Mouse (Mus musculus) neural tube, embryonic 11.5 days (tissue): Measurements from ENCODE around the gene Smagp. TPM values are rescaled to one million over a fixed set of nuclear protein-coding genes. Genes with fewer than 3 reads are reported as not detected.

ENCODE experiments used
- ATAC-seq: fragments of 200-750 bp; cut with Nextera tagmentation; 2 replicates; pipeline ENCODE4 v1.8.0; 2017; ENCODE audit warnings: moderate number of reproducible peaks, mild to moderate bottlenecking, moderate TSS enrichment, moderate library complexity; ENCODE audit not compliant: insufficient read depth, low FRiP score, low TSS enrichment
- DNase-seq: peaks from one replicate; pipeline ENCODE4 v3.0.0-alpha.2; 2015; ENCODE audit warnings: low spot score
- H3K27ac ChIP-seq: fragments of 300-500 bp; sonication (generic); 2 replicates; pipeline ENCODE4 v1.5.1; 2014; ENCODE audit warnings: low read depth, mild to moderate bottlenecking, low read length
- H3K27me3 ChIP-seq: fragments of 300-500 bp; sonication (generic); 2 replicates; pipeline ENCODE4 v1.6.1; 2014; ENCODE audit warnings: mild to moderate bottlenecking, low read length, mixed read lengths; ENCODE audit not compliant: control insufficient read depth, insufficient read depth
- H3K36me3 ChIP-seq: fragments of 300-500 bp; sonication (generic); 2 replicates; pipeline ENCODE4 v1.6.1; 2014; ENCODE audit warnings: mild to moderate bottlenecking, low read length, moderate library complexity, mixed read lengths; ENCODE audit not compliant: control insufficient read depth, insufficient read depth
- H3K4me1 ChIP-seq: fragments of 300-500 bp; sonication (generic); 2 replicates; pipeline ENCODE4 v1.6.1; 2014; ENCODE audit warnings: low read length, mixed read lengths; ENCODE audit not compliant: control insufficient read depth, insufficient read depth
- H3K4me2 ChIP-seq: fragments of 300-500 bp; sonication (generic); 2 replicates; pipeline ENCODE4 v1.6.1; 2014; ENCODE audit warnings: low read depth, mild to moderate bottlenecking, moderate library complexity
- H3K4me3 ChIP-seq: fragments of 300-500 bp; sonication (generic); 2 replicates; pipeline ENCODE4 v1.5.1; 2014; ENCODE audit warnings: low read depth, low read length
- H3K9ac ChIP-seq: fragments of 300-500 bp; sonication (generic); 2 replicates; pipeline ENCODE4 v1.6.1; 2014; ENCODE audit warnings: mild to moderate bottlenecking, low read length
- H3K9me3 ChIP-seq: fragments of 300-500 bp; sonication (generic); 2 replicates; pipeline ENCODE4 v1.6.1; 2016; ENCODE audit warnings: low read length; ENCODE audit not compliant: control insufficient read depth
- WGBS: fragments of 180-500 bp; shearing (Covaris S2); extraction: QIAGEN DNeasy Blood & Tissue Kit; methylation state at CpG from one replicate; pipeline ENCODE4 v1.1.7; 2014; 5-methylcytosine and 5-hydroxymethylcytosine counted together
- polyA plus RNA-seq: library from polyadenylated mRNA; unstranded; fragments of >200 nt; fragmentation: Nextera tagmentation; extraction: Ambion mirVana; gene quantifications from 2 replicates; pipeline ENCODE4 v1.2.1, GENCODE M21; 2014

The Smagp gene
- polyA plus RNA-seq, 1 experiment from 2014 or later = 3.8 TPM

- DNase-seq (no peak), ATAC-seq (no peak)
- 83% methylated on average over 12 of the region's 12 CpGs for WGBS
- H3K36me3 ChIP-seq = no peaks in the 10 kb centered on the region
- no peaks in the 10 kb centered on the region for H3K27me3 ChIP-seq
- H3K4me1 ChIP-seq = no peaks in the 10 kb centered on the region
- no peak overlapping the region for H3K9ac ChIP-seq
- no peak overlapping the region for H3K4me2 ChIP-seq
- H3K27ac ChIP-seq = no peak overlapping the region
- no peak overlapping the region for H3K4me3 ChIP-seq
- no peaks in the 10 kb centered on the region for H3K9me3 ChIP-seq
These were observed 41.8 kb upstream of the Smagp start for GRCm38 (mm10) chr15:100678581-100678980.

GRCm38 (mm10) chr15:100677675-100678074 lies 40.9 kb upstream of the Smagp start:
- Histone ChIP-seq H3K27ac (no peak overlapping the region), H3K9me3 (no peaks in the 10 kb centered on the region), H3K4me3 (no peak overlapping the region), H3K36me3 (no peaks in the 10 kb centered on the region), H3K27me3 (no peaks in the 10 kb centered on the region), H3K4me1 (no peaks in the 10 kb centered on the region), H3K9ac (no peak overlapping the region), H3K4me2 (no peak overlapping the region)
- no peak for DNase-seq
- no peak for ATAC-seq
- WGBS = 89% methylated on average over 8 of the region's 8 CpGs

GRCm38 (mm10) chr15:100676521-100676920 lies 39.8 kb upstream of the Smagp start:
- no peaks in the 10 kb centered on the region for H3K27me3 ChIP-seq
- H3K4me2 ChIP-seq = no peak overlapping the region
- H3K9ac ChIP-seq = no peak overlapping the region
- no peaks in the 10 kb centered on the region for H3K9me3 ChIP-seq
- DNase-seq (no peak), ATAC-seq (no peak)
- 83% methylated on average over 1 of the region's 1 CpGs for WGBS
- no peaks in the 10 kb centered on the region for H3K4me1 ChIP-seq
- H3K27ac ChIP-seq = no peak overlapping the region
- no peak overlapping the region for H3K4me3 ChIP-seq
- no peaks in the 10 kb centered on the region for H3K36me3 ChIP-seq

- Histone ChIP-seq H3K4me1 (no peaks in the 10 kb centered on the region), H3K9me3 (no peaks in the 10 kb centered on the region), H3K27ac (no peak overlapping the region), H3K36me3 (no peaks in the 10 kb centered on the region), H3K27me3 (no peaks in the 10 kb centered on the region), H3K9ac (no peak overlapping the region), H3K4me3 (no peak overlapping the region), H3K4me2 (no peak overlapping the region)
- 69% methylated on average over 3 of the region's 3 CpGs for WGBS
- DNase-seq (no peak), ATAC-seq (no peak)
These were observed 38.7 kb upstream of the Smagp start for GRCm38 (mm10) chr15:100675486-100675885.

- Histone ChIP-seq H3K9me3 (no peaks in the 10 kb centered on the region), H3K9ac (no peak overlapping the region), H3K4me3 (no peak overlapping the region), H3K27me3 (no peaks in the 10 kb centered on the region), H3K27ac (no peak overlapping the region), H3K4me1 (no peaks in the 10 kb centered on the region), H3K36me3 (no peaks in the 10 kb centered on the region), H3K4me2 (no peak overlapping the region)
- DNase-seq = no peak
- no peak for ATAC-seq
- WGBS = 86% methylated on average over 10 of the region's 10 CpGs
These were observed 37.8 kb upstream of the Smagp start for GRCm38 (mm10) chr15:100674566-100674965.

GRCm38 (mm10) chr15:100673585-100674391 lies 37.0 kb upstream of the Smagp start:
- Histone ChIP-seq H3K9ac (no peak overlapping the region), H3K27ac (no peak overlapping the region), H3K36me3 (no peaks in the 10 kb centered on the region), H3K9me3 (no peaks in the 10 kb centered on the region), H3K4me1 (no peaks in the 10 kb centered on the region), H3K4me3 (no peak overlapping the region), H3K4me2 (no peak overlapping the region), H3K27me3 (no peaks in the 10 kb centered on the region)
- ATAC-seq (no peak), DNase-seq (no peak)
- 48% methylated on average over 11 of the region's 12 CpGs for WGBS

GRCm38 (mm10) chr15:100670833-100671232 lies 34.1 kb upstream of the Smagp start:
- Histone ChIP-seq H3K27me3 (no peaks in the 10 kb centered on the region), H3K4me3 (no peak overlapping the region), H3K27ac (no peak overlapping the region), H3K4me1 (0 out of 2 replicates have a peak, but pooled peaks cover 3% of the 10 kb centered on the region), H3K9me3 (no peaks in the 10 kb centered on the region), H3K4me2 (no peak overlapping the region), H3K36me3 (no peaks in the 10 kb centered on the region), H3K9ac (no peak overlapping the region)
- WGBS = 69% methylated on average over 5 of the region's 5 CpGs
- ATAC-seq = no peak
- no peak for DNase-seq

DNA sequence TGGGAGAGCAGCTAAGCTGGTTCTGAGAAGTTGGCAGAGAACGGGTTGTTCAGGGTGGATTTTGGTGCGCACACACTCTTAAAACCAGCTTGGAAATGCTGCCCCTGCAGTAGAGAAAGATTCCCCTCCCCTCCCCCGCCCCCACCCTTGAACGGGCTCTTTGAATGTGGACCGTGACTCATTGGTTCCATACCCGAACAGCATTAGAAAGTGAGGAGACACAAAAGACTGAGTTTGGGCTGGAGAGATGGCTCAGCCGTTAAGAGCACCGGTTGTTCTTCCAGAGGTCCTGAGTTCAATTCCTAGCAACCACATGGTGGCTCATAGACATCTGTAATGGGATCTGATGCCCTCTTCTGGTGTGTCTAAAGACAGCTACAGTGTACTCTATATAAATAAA lies 33.3 kb upstream of the Smagp start:
- no peak for ATAC-seq
- Histone ChIP-seq H3K36me3 (no peaks in the 10 kb centered on the region), H3K9me3 (no peaks in the 10 kb centered on the region), H3K4me1 (0 out of 2 replicates have a peak, but pooled peaks cover 3% of the 10 kb centered on the region), H3K27me3 (no peaks in the 10 kb centered on the region), H3K4me3 (no peak overlapping the region), H3K9ac (no peak overlapping the region), H3K27ac (no peak overlapping the region), H3K4me2 (no peak overlapping the region)
- WGBS = 74% methylated on average over 8 of the region's 8 CpGs
- no peak for DNase-seq

DNA sequence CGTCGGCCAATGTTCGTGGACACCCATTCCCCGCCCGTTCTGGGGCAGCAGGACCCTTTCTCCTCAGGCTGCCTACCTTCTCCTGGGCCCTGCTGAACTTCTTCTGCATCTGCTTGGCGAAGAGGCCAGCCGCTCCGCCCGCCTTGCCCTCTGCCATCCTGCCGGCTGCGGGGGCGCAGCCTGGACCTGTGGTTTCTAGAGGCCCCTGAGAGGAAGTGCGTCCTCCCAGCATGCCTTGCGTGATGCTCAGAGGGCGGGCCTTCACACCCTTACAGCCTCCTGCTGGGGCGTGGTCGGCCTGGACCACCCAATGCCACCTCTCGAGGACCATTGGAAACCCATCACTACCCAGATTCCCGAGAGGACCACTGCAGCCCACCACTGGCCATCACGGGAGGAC lies 32.6 kb upstream of the Smagp start, which contains the start of gene Bin2:
TSS of gene Bin2 (minus strand) at position 217 of the 400 bp plus-strand sequence.
- H3K4me1 ChIP-seq = 0 out of 2 replicates have a peak, but pooled peaks cover 3% of the 10 kb centered on the region
- no peaks in the 10 kb centered on the region for H3K36me3 ChIP-seq
- no peak for ATAC-seq
- no peak within 1 kb of the TSS for H3K4me2 ChIP-seq
- no peak within 1 kb of the TSS for H3K9ac ChIP-seq
- 92% methylated on average over 20 of the region's 20 CpGs for WGBS
- H3K4me3 ChIP-seq = no peak within 1 kb of the TSS
- H3K27ac ChIP-seq = no peak within 1 kb of the TSS
- DNase-seq = no peak
- no peaks in the 10 kb centered on the region for H3K9me3 ChIP-seq
- no peaks in the 10 kb centered on the region for H3K27me3 ChIP-seq
